Mouse (Mus musculus) olfactory bulb, adult 2 months (tissue): ENCODE results near the gene Bmp8a. TPM values are rescaled to one million over a fixed set of nuclear protein-coding genes. Genes with fewer than 3 reads are reported as not detected.

Source experiments
- H3K27ac ChIP-seq: fragments of 200-500 bp; 2 replicates; pipeline ENCODE4 v1.5.1; 2012; ENCODE audit warnings: low read depth, low read length; ENCODE audit not compliant: insufficient read depth
- H3K4me1 ChIP-seq: fragments of 200-500 bp; 2 replicates; pipeline ENCODE4 v1.6.1; 2012; ENCODE audit warnings: low read length; ENCODE audit not compliant: control insufficient read depth, insufficient read depth
- H3K4me3 ChIP-seq: fragments of 200-500 bp; 2 replicates; pipeline ENCODE4 v1.5.1; 2012; ENCODE audit warnings: mild to moderate bottlenecking, low read depth, low read length, moderate library complexity; ENCODE audit not compliant: insufficient read depth
- CTCF ChIP-seq: fragments of 200-500 bp; IDR thresholded peaks from 2 replicates; pipeline ENCODE4 v1.5.1; 2012; ENCODE audit warnings: low read depth, mild to moderate bottlenecking, low read length, moderate library complexity; ENCODE audit not compliant: insufficient read depth
- POLR2A ChIP-seq: fragments of 200-500 bp; IDR thresholded peaks from 2 replicates; pipeline ENCODE4 v1.6.1; 2012; ENCODE audit warnings: mild to moderate bottlenecking, low read depth, low read length, moderate library complexity; ENCODE audit not compliant: insufficient read depth
- WGBS: fragments of 180-500 bp; shearing (Covaris S2); methylation state at CpG from one replicate; pipeline ENCODE4 v1.1.7; 2018; 5-methylcytosine and 5-hydroxymethylcytosine counted together
- polyA plus RNA-seq: library from polyadenylated mRNA; stranded (reverse); fragments of >200 nt; gene quantifications from 2 replicates; pipeline ENCODE4 v1.2.4, GENCODE M21; 2012; ENCODE audit warnings: low replicate concordance; ENCODE audit not compliant: missing spikeins, insufficient read depth, insufficient read length

Gene Bmp8a
- polyA plus RNA-seq = not detected in 2 replicates

DNA sequence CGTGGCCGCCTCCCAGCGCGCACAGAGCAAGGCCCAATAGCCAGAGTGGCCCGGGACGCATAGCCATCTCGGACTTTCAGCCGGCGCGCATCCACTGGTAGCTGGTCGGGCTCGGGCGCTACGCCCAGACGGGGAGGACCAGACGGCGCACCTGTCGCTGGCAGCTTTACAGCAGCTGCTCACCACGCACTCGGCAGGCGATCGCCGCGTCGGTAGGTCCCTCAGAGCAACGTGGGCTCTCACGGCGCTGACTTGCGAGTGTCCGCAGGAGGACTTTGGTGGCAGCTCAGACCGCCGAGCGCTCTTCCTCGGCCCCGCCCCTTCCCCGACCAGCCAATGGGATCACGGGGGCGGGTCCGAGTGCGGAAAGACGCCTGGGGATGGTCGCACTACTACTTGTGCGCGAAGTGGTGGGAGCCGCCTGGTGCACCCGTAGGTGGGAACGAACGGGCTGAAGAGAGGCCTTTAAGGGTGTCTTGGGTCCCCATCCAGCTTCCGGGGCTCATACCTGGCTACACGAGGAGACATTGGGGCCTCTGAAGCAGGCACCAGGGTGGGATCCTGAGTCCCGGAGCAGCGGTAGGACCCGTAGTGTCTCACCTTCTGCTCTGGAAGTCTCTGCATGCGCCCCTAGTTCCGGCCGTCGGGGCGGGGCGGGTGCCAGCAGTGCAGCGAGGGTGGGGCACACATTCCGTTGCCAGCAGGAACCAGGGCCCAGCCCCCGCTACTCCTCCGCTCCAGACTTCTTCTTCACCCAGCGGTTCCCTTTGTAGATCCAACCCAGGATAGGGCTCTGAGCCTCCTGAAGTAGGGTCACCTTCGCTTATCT is at the start of gene Bmp8a:
Bmp8a (minus strand) TSS at position 611 of the 829 bp plus-strand sequence.
- Histone ChIP-seq H3K4me3 (peak within 1 kb of the TSS; percentile 42), H3K27ac (no peak within 1 kb of the TSS), H3K4me1 (peaks cover 15% of the 10 kb centered on the region)
- WGBS = under 1% methylated on average over 65 of the region's 65 CpGs
- TF ChIP-seq CTCF = no peak
- TF ChIP-seq POLR2A = no peak

DNA sequence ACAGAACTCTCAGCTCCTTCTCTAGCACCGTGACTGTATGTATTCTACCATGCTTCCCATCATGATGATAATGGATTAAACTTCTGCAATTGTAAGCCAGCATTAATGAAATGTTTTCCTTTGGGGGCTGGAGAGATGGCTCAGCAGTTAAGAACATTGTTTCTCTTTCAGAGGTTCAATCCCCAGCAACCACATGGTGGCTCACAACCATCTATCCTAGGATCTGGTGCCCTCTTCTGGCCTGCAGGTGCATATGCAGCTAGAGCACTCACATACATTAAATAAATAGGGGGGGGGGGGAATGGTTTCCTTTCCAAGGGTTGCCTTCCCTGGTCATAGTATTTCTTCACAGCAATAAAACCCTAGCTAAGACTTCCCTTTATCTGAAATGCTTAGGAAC is 49.1 kb upstream of the Bmp8a start:
- WGBS = 87% methylated on average over 1 of the region's 1 CpGs
- peaks cover 9% of the 10 kb centered on the region; the same call in 1 of the 2 replicates for H3K4me1 ChIP-seq
- TF ChIP-seq CTCF (no peak), POLR2A (no peak)
- H3K27ac ChIP-seq = no peak overlapping the region
- H3K4me3 ChIP-seq = no peak overlapping the region

DNA sequence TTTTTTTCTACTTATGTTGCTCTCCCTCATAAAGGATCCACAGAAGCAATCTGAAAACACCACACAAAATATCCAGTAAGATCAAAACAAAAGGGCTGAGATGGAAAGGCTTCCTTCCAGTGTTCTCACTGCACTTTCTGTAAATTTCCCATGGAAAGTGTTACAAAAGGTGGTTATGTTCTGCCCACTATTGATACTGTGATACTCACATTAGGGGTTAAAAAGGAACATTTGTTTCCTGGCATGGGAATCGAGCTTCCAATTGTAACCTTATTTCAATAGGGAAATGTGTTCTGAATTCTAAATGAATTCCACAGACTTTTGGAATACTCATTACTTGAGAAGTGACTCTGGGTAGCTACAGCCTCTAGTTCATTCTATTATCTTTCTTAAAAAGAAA is 42.0 kb upstream of the Bmp8a start:
- Histone ChIP-seq H3K27ac (no peak overlapping the region), H3K4me3 (no peak overlapping the region), H3K4me1 (peaks cover 5% of the 10 kb centered on the region; the same call in 1 of the 2 replicates)
- 23% methylated on average over 1 of the region's 1 CpGs for WGBS
- TF ChIP-seq CTCF (no peak), POLR2A (no peak)

DNA sequence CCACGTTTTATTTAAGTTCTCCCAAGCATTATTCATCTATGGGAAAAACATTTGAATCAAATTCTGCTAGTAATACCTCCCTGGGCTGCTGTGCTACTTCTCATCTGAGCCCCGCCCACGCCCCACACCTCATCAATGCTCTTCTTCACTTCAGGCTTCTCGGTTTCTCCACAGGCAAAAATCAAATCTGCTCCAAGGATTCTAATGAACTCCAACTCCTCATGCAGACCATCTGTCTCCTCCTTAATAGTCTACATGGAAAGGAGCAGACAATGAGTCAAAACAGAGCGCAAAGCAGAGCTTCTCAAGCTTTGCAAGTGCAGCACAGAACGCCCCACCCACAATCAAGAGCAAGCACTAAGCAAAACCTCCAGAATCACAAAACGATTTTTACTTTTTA is 40.1 kb upstream of the Bmp8a start:
- H3K27ac ChIP-seq = no peak overlapping the region
- 0 out of 2 replicates have a peak, but pooled peaks cover 2% of the 10 kb centered on the region for H3K4me1 ChIP-seq
- WGBS = 69% methylated on average over 7 of the region's 7 CpGs
- no peak overlapping the region for H3K4me3 ChIP-seq
- TF ChIP-seq CTCF (no peak), POLR2A (no peak)

DNA sequence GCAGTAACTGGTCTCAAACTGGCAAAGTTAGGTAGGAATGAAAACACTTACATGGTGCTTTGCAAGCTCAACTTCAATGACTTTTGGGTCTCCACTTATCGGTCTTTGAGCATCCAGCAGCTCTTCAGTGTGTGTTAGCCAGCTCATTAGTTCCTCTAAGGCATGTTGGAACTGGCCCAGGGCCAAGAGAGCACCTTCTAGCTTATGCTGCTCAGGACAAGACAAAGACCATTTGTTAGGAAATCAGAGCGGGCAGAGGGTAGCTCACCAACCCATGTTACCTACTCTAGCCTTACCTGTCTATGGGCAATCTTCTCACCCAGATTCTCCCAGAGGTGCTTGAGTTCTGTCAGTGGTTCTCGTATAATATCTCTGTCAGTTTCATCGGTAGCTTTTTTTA is 39.0 kb upstream of the Bmp8a start:
- H3K4me3 ChIP-seq = no peak overlapping the region
- no peak for TF ChIP-seq POLR2A
- TF ChIP-seq CTCF = no peak
- no peak overlapping the region for H3K27ac ChIP-seq
- H3K4me1 ChIP-seq = 0 out of 2 replicates have a peak, but pooled peaks cover 2% of the 10 kb centered on the region
- 74% methylated on average over 4 of the region's 4 CpGs for WGBS

DNA sequence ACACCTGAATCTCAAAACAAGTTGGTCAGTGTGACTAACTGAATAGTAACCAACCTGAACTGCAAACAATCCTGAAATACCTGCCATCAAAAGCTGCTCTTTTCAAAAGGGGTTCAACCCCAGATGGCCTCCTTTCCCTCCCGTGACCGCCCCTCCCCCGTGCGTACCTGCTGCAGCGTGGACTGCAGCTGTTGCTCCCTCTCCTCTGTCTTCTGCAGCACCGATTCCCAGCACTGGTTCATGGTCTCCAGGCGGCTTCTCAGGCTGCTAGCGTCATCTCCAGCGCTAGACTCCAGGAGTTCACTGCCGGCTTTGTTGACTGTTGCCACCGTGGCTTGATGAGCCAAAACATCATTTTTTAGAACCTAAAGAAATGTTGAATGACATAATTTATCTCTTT is 38.5 kb upstream of the Bmp8a start:
- Histone ChIP-seq H3K4me1 (0 out of 2 replicates have a peak, but pooled peaks cover 2% of the 10 kb centered on the region), H3K4me3 (no peak overlapping the region), H3K27ac (no peak overlapping the region)
- 89% methylated on average over 11 of the region's 11 CpGs for WGBS
- TF ChIP-seq CTCF (no peak), POLR2A (no peak)

DNA sequence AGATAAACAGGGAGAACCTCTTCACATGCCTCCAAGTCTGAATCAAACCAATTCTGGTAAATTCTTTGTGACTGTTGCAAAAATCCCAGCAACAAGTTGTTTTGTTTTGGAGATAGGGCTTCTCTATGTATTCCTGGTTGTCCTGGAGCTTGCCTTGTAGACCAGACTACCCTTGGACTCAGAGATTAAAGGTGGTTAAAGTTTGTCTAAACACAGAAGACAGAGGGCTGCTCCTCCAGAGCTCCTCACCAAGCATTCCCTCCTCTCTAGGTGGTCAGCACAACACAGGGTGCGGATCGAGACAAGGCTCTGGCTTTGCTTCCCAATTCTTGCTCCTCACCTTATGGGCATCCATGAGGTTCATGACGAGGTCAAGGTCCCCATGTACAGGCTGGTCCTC is 33.0 kb upstream of the Bmp8a start:
- H3K4me3 ChIP-seq = no peak overlapping the region
- whole genome bisulfite sequencing = 94% methylated on average over 3 of the region's 3 CpGs
- H3K27ac ChIP-seq = no peak overlapping the region
- TF ChIP-seq CTCF (no peak), POLR2A (no peak)
- H3K4me1 ChIP-seq = no peaks in the 10 kb centered on the region

DNA sequence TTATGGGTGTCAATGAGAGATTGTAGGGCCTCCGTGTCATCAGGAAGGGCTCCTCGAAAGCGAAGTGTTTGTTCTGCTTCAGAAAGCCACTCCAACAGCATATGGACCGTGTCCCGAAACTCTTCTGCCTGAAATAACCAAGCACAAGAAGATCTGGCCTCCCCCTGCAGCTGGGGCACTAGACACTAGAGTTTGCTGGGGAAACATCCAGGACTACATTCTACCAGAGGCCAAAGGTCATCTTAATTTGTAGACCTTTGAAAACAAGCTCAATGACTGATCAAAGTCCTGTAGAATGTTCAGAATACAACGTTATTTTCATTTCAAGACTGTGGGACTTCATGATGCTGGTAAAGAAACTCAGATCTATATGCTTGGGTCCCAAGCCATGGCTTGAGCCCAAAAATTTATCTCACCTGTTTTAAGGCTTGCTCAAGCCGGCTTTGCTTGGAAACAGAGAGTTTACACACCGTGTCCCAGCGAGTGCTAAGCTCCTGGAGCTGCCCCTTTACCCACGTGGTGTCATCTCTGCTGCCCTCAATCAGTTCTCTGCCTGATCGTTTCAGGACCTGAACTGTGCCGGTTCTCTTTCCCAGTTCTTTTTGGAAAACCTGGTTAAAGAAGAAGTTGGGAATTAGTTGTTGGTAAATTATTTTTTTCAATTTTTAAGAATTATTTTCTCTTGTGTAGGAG is 31.4 kb upstream of the Bmp8a start:
- no peak overlapping the region for H3K27ac ChIP-seq
- no peaks in the 10 kb centered on the region for H3K4me1 ChIP-seq
- H3K4me3 ChIP-seq = no peak overlapping the region
- TF ChIP-seq CTCF = no peak
- TF ChIP-seq POLR2A = no peak
- WGBS = 92% methylated on average over 12 of the region's 12 CpGs

DNA sequence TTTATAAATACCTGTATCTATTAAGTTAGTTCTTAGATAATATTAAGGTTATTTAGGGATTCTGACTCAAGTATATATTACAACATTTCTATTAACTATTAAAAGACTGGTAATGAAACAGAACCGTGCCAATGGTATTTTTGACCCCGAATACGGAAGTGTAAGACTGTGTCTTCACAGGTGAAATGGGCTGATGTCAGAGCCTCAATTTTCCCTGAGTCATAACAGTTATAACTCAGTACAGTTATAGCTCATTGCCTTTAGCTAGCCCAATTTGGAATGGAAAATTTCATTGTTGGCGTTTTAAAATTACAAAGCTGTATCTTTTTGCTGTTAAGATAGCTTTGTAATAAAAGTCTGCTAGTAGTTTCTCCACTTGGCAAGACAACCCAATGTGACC is 20.5 kb upstream of the Bmp8a start:
- Histone ChIP-seq H3K27ac (no peak overlapping the region), H3K4me3 (no peak overlapping the region), H3K4me1 (no peaks in the 10 kb centered on the region)
- WGBS = 89% methylated on average over 4 of the region's 4 CpGs
- TF ChIP-seq CTCF (no peak), POLR2A (no peak)

DNA sequence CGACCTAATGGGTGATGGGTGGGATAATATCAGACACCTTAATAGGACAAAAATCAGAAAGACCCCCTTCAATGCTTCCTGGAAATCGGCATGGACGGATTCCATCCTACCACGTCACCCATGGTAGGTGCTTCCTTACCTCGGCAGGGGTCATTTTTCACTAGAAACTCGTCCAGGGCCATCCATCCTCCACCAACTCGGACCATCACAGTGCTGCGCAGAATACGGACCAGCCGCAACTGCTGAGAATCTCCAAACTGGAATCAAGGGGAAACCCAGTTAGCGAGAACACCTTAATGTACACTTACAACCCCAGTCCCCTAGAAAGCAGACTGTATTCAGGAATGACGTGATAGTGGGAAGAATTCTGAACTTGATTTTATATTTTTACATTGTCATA is 17.7 kb upstream of the Bmp8a start:
- WGBS = 93% methylated on average over 12 of the region's 12 CpGs
- H3K27ac ChIP-seq = no peak overlapping the region
- no peak overlapping the region for H3K4me3 ChIP-seq
- no peak for TF ChIP-seq CTCF
- no peaks in the 10 kb centered on the region for H3K4me1 ChIP-seq
